Mouse (Mus musculus) bone marrow, adult 2 months (tissue): Measurements from ENCODE around the gene Foxn4.

Experiments used
- CTCF ChIP-seq: fragments of 200-500 bp; IDR thresholded peaks from 2 replicates; pipeline ENCODE4 v1.5.1; 2011; ENCODE audit warnings: low read length, control low read depth; ENCODE audit not compliant: control insufficient read depth, insufficient read depth
- POLR2A ChIP-seq: fragments of 200-500 bp; IDR thresholded peaks from 2 replicates; pipeline ENCODE4 v1.6.1; 2011; ENCODE audit warnings: low read depth, mild to moderate bottlenecking, control low read depth, low read length, borderline replicate concordance; ENCODE audit not compliant: control insufficient read depth

- TF ChIP-seq POLR2A (no peak), CTCF (no peak)
Observed at GRCm38 (mm10) chr5:114306496-114306895, 32.9 kb upstream of the Foxn4 start.
